Mouse (Mus musculus) intestine, embryonic 14.5 days (tissue): ENCODE data around the gene Pold4. TPM values are rescaled to one million over a fixed set of nuclear protein-coding genes. Genes with fewer than 3 reads are reported as not detected.
A peak's percentile ranks its signal among the peaks of the same experiment; 100 is the strongest.

Experiments used
- ATAC-seq: fragments of 200-750 bp; cut with Nextera tagmentation; replicated peaks from 2 replicates; pipeline ENCODE4 v1.8.0; 2017; ENCODE audit warnings: low read depth, moderate number of reproducible peaks, moderate TSS enrichment, moderate library complexity; ENCODE audit not compliant: low FRiP score, low TSS enrichment
- DNase-seq: peaks from one replicate; pipeline ENCODE4 v3.0.0-alpha.2; 2018; ENCODE audit warnings: low spot score
- H3K27ac ChIP-seq: fragments of 300-500 bp; sonication (generic); 2 replicates; pipeline ENCODE4 v1.5.1; 2014; ENCODE audit warnings: low read depth, mild to moderate bottlenecking, control low read depth
- H3K27me3 ChIP-seq: fragments of 300-500 bp; sonication (generic); replicated peaks from 2 replicates; pipeline ENCODE4 v1.6.1; 2014; ENCODE audit warnings: low read length, control low read depth; ENCODE audit not compliant: control insufficient read depth, insufficient read depth
- H3K36me3 ChIP-seq: fragments of 300-500 bp; sonication (generic); 2 replicates; pipeline ENCODE4 v1.6.1; 2014; ENCODE audit warnings: low read length, control low read depth; ENCODE audit not compliant: control insufficient read depth, insufficient read depth
- H3K4me1 ChIP-seq: fragments of 300-500 bp; sonication (generic); replicated peaks from 2 replicates; pipeline ENCODE4 v1.6.1; 2014; ENCODE audit warnings: low read length, control low read depth, mixed read lengths; ENCODE audit not compliant: control insufficient read depth, insufficient read depth
- H3K4me2 ChIP-seq: fragments of 300-500 bp; sonication (generic); 2 replicates; pipeline ENCODE4 v1.6.1; 2014; ENCODE audit warnings: low read length
- H3K4me3 ChIP-seq: fragments of 300-500 bp; sonication (generic); 2 replicates; pipeline ENCODE4 v1.5.1; 2014; ENCODE audit warnings: low read depth, low read length, control low read depth, mixed read lengths
- H3K9ac ChIP-seq: fragments of 300-500 bp; sonication (generic); 2 replicates; pipeline ENCODE4 v1.6.1; 2014; ENCODE audit warnings: mild to moderate bottlenecking, low read length
- H3K9me3 ChIP-seq: fragments of 300-500 bp; sonication (generic); 2 replicates; pipeline ENCODE4 v1.6.1; 2016; ENCODE audit warnings: low read length, control low read depth; ENCODE audit not compliant: control insufficient read depth
- WGBS: fragments of 180-500 bp; shearing (Covaris S2); extraction: QIAGEN DNeasy Blood & Tissue Kit; methylation state at CpG from one replicate; pipeline ENCODE4 v1.1.7; 2014; 5-methylcytosine and 5-hydroxymethylcytosine counted together
- polyA plus RNA-seq: library from polyadenylated mRNA; unstranded; fragments of >200 nt; fragmentation: Nextera tagmentation; extraction: Ambion mirVana; gene quantifications from 2 replicates; pipeline ENCODE4 v1.2.1, GENCODE M21; 2014

The Pold4 gene
- polyA plus RNA-seq, 1 experiment from 2014 or later, result 30.9 TPM

DNA sequence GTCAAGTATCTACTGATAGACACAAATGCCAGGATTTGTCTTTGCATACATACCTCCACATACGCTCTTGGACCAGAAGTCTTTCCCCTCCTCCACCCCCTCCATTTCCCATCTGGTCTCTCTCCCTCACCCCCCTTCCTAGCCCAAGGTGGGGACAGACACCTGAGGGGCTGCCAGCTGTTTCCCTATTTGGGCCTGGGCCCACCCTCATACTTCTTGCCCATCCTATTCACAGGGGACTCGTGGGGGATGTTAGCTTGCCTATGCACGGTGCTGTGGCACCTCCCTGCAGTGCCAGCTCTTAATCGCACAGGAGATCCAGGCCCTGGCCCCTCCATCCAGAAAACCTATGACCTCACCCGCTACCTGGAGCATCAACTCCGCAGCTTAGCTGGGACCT, 11.8 kb upstream of the Pold4 start:
- Histone ChIP-seq H3K27ac (peak overlapping the region; percentile 58; the same call in 1 of the 2 replicates), H3K9ac (no peak overlapping the region), H3K4me2 (peak overlapping the region; percentile 25), H3K27me3 (no peaks in the 10 kb centered on the region), H3K36me3 (peaks cover 7% of the 10 kb centered on the region), H3K9me3 (no peaks in the 10 kb centered on the region), H3K4me3 (no peak overlapping the region), H3K4me1 (peaks cover 68% of the 10 kb centered on the region)
- DNase-seq, result no peak
- no peak for ATAC-seq
- 85% methylated on average over 6 of the region's 6 CpGs for WGBS

DNA sequence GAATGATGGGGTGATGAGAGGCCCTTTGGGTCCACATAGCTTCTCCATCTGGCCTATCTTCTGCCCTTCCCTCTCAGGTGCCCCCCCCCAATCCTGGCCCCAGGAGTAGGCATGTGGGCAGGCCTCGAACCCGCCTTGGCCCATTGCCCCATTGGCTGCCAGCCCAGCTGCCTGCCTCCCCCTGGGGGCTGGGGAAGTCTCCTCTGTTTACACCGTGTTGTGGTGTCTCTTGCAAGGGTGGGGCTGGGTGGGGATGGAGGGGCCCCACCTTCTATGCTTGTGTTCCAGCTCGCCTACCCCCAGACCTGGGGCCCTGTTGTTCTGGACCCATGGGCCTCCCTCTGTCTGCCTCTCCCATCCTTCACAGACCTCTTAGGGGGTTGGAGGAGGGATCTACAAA, 11.3 kb upstream of the Pold4 start:
- no peak for DNase-seq
- Histone ChIP-seq H3K36me3 (peaks cover 7% of the 10 kb centered on the region), H3K4me2 (peak overlapping the region; percentile 25), H3K27me3 (no peaks in the 10 kb centered on the region), H3K9ac (no peak overlapping the region), H3K27ac (peak overlapping the region; percentile 58; the same call in 1 of the 2 replicates), H3K9me3 (no peaks in the 10 kb centered on the region), H3K4me3 (no peak overlapping the region), H3K4me1 (peaks cover 67% of the 10 kb centered on the region)
- WGBS, result 39% methylated on average over 4 of the region's 4 CpGs
- ATAC-seq, result no peak

DNA sequence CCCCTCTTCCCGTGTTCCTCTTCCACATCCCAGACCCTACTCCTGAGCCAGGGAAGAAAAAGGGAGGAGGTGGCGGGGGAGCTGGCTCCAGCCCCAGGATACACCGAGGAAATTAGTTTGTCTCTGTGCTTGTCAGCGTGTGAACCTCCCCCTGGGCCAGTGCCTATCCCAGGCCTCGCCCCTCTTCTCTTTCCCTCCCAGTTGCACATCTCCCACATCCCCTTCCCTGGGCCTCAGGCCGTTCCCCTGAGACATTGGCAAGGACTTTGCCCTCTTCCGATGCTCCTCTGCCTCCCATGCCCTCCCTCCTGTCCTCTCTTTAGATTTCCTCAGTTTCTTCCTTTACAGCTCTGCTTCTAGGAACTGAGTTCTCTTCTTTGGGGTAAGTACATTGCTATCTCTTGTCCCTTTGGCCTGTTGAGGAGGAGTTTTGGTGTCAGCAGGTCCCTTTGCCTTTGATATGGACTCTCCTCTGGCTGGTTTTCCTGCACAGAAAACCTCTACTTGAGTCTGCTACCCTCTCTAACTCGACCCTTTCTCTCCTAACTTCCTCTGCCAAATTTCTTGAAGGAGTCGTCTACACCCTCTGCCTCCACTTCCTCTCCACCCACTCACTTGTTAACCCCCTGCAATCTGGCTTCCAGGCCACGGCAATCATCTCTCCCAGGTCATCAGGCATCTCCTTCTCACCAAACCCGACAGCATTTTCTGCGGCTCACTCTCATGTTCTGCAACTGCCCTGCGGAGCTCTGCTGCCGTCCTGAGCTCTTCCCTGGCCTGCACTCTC, 10.5 kb upstream of the Pold4 start:
- Histone ChIP-seq H3K4me3 (no peak overlapping the region), H3K4me1 (peaks cover 62% of the 10 kb centered on the region), H3K9me3 (no peaks in the 10 kb centered on the region), H3K9ac (peak overlapping the region; percentile 25; the same call in 1 of the 2 replicates), H3K36me3 (peaks cover 7% of the 10 kb centered on the region), H3K4me2 (peak overlapping the region; percentile 25), H3K27ac (peak overlapping the region; percentile 58; the same call in 1 of the 2 replicates), H3K27me3 (no peaks in the 10 kb centered on the region)
- ATAC-seq, result peak; percentile 60
- DNase-seq, result no peak
- 14% methylated on average over 14 of the region's 14 CpGs for WGBS

DNA sequence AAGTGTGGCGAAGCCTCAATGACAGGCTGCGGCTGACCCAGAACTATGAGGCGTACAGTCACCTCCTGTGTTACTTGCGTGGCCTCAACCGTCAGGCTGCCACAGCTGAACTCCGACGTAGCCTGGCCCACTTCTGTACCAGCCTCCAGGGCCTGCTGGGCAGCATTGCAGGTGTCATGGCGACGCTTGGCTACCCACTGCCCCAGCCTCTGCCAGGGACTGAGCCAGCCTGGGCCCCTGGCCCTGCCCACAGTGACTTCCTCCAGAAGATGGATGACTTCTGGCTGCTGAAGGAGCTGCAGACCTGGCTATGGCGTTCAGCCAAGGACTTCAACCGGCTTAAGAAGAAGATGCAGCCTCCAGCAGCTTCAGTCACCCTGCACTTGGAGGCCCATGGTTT, 9.5 kb upstream of the Pold4 start:
- 64% methylated on average over 11 of the region's 11 CpGs for WGBS
- H3K4me1 ChIP-seq, result peaks cover 53% of the 10 kb centered on the region
- H3K9me3 ChIP-seq, result no peaks in the 10 kb centered on the region
- no peak overlapping the region for H3K4me3 ChIP-seq
- ATAC-seq (no peak), DNase-seq (no peak)
- no peak overlapping the region for H3K9ac ChIP-seq
- H3K27ac ChIP-seq, result no peak overlapping the region
- H3K27me3 ChIP-seq, result no peaks in the 10 kb centered on the region
- peaks cover 7% of the 10 kb centered on the region for H3K36me3 ChIP-seq
- H3K4me2 ChIP-seq, result peak overlapping the region; percentile 13; the same call in 1 of the 2 replicates

DNA sequence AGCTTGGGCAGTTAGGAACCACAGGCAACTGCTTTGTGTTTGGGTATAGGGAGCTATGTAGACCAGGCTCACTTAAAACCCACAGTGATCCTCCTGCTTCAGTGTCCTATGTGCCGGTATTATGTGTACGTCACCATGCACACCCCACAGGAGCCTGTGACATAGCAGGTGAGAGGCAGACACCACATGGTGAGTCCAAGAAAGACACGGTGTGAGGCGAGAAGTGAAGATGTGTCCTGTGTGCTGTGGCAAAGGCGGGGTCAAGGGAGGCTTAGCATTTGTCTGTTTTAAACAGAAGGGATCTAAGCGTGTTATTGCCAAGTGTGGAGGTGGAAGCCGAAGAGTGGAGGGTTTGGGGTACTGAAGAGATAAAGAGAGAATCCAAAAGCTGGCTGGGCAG, 4.9 kb upstream of the Pold4 start:
- H3K27me3 ChIP-seq, result no peaks in the 10 kb centered on the region
- H3K9me3 ChIP-seq, result no peaks in the 10 kb centered on the region
- no peak overlapping the region for H3K27ac ChIP-seq
- peaks cover 22% of the 10 kb centered on the region for H3K4me1 ChIP-seq
- ATAC-seq, result no peak
- DNase-seq, result no peak
- 90% methylated on average over 7 of the region's 7 CpGs for WGBS
- H3K36me3 ChIP-seq, result peaks cover 7% of the 10 kb centered on the region
- no peak overlapping the region for H3K4me3 ChIP-seq
- no peak overlapping the region for H3K9ac ChIP-seq
- H3K4me2 ChIP-seq, result no peak overlapping the region

DNA sequence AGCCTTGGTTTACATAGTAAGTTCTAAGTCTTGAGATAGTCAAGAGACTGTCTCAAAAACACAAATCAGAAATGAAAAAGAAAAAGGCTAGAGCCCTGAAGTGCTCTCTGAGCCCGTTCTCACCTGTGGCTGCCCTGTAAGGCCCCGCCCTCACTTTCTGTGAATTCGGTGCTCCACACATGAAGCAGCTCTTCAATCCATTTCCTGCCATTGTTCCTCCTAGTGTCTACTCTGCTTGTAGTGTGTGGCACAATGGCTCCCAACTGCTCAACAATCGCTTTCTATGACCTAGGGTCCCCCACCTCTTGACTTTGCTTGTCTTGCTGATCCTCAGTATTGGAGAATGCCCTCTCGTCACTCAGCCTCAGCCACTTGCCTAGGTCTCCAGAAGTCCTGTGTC, 4.3 kb upstream of the Pold4 start:
- ATAC-seq (no peak), DNase-seq (no peak)
- WGBS, result 79% methylated on average over 5 of the region's 5 CpGs
- Histone ChIP-seq H3K27me3 (no peaks in the 10 kb centered on the region), H3K9ac (no peak overlapping the region), H3K4me1 (peaks cover 20% of the 10 kb centered on the region), H3K27ac (no peak overlapping the region), H3K9me3 (no peaks in the 10 kb centered on the region), H3K4me3 (no peak overlapping the region), H3K4me2 (no peak overlapping the region), H3K36me3 (peaks cover under 1% of the 10 kb centered on the region; the same call in 1 of the 2 replicates)

DNA sequence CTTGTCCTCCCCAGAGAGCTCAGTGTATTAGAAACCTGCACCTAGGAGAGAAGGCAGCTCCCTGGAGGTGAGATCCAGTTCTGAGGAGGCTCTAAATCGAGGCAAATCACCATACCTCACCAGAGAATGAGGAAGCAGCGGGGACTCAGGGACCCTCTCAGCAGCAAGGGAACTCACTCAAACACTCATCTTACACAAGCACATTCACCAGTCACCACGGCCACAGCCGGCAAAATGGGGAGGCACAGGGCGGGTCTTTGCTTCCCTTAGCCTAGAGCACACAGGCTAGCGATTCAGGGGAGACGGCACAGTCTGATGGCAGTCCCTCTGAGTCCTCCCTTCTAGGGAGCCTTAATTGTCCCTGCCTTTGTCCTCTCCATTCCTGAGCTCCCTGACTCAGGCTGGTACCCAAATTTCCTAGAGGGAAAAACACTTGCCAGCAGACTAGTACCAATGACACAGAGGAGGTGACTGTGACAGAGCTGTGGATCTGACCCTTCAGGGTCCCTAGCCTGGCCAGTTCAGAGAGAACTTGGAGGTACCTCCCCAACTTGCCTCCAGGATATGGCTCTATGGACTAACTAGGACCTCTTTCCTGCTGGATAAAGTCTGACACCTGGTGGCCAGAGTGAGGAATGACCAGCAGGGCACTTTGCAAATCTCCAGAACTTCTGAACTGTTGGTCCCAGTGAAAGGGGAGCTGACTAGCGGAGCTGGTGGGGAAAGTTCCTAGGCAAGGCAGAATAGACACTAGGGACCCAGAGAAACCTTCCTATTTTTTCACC, 3.6 kb upstream of the Pold4 start:
- no peak overlapping the region for H3K9ac ChIP-seq

DNA sequence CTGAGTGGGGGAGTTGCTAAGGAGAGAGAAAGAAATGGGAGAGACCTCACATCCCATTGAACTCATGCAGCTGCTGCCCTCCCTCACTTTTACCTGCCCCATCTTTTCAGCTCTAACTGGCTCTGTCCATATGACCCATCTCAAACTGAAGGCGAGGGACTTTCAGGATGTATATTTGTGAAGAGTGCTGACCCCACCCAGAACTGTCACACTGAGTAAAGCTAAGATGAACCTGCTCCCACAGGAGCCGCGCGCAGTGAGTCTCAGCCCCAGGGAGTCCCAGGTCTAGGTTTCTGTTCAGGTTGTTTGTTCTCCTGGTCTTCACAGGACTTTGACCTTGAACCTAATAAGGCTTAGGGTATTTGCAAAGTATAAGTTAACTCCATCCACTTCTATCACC, 2.8 kb upstream of the Pold4 start:
- Histone ChIP-seq H3K4me2 (no peak overlapping the region), H3K4me1 (peaks cover 21% of the 10 kb centered on the region), H3K9me3 (no peaks in the 10 kb centered on the region), H3K9ac (no peak overlapping the region), H3K4me3 (no peak overlapping the region), H3K36me3 (no peaks in the 10 kb centered on the region), H3K27me3 (no peaks in the 10 kb centered on the region), H3K27ac (no peak overlapping the region)
- WGBS, result 67% methylated on average over 4 of the region's 4 CpGs
- DNase-seq, result no peak
- no peak for ATAC-seq

More for the DNA sequence above, 3.6 kb upstream of the Pold4 start:
- no peak overlapping the region for H3K4me2 ChIP-seq
- DNase-seq (peak; percentile 80), ATAC-seq (0 out of 2 replicates have a peak, but pooled peaks have one; percentile 37)
- no peaks in the 10 kb centered on the region for H3K36me3 ChIP-seq
- H3K9me3 ChIP-seq, result no peaks in the 10 kb centered on the region
- peaks cover 21% of the 10 kb centered on the region for H3K4me1 ChIP-seq
- WGBS, result 16% methylated on average over 8 of the region's 8 CpGs
- H3K27ac ChIP-seq, result no peak overlapping the region
- no peaks in the 10 kb centered on the region for H3K27me3 ChIP-seq
- H3K4me3 ChIP-seq, result no peak overlapping the region
